Mouse (Mus musculus): Measurements from ENCODE around the gene Rabl6.

DNA sequence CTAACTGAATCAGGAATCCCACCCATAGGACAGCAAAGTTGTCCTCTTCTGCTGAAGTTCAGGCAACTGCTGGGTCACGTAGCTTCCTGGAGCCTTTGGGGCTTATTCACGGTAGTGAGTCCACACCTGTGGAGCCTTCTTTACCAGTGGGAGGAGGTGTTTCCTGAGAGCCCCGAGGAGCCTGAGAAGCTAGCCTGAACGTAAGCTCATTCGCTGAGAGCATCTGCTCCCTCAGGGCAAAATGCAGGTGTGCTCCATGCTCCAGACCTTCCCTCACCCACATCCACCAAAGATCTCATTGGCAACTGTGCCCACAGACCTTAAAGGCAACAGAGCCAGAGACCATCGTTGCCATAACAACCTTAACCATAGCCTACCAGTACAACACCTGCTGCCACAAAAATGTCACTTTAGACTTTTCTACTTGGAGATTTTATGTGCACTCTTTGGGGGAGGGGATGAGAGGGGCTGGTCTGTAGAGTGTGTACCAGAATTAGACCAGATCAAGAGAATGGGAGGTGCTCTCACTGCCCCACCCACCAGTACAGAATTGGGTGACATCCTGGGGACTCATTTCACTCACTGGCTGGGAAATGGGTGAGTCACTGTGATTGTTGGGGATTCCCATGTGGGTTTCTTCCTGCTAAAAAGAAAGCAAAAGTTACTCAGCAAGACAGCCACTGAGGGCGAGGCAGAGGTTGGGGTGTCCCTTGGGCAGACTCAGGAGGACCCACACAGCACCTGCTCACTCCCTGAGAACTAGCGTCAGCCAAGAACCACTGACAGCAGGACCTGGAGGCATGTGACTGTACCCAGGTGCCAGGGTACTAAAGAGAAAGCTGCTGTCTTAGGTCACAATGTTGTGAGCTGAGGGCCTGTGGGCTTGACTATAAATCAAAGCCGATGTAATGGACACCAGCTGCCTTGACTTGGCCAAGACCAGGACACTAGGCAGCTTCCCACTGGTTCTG is 59.0 kb downstream of the Rabl6 start:
- TF ChIP-seq CTCF (IDR thresholded peaks at IDR 0.05; ENCODE audit: low read depth) (no peak), EP300 (IDR thresholded peaks at IDR 0.05; ENCODE audit: low read depth) (no peak)

Measured in heart, postnatal 0 days (tissue).